In the genomic region with DNA sequence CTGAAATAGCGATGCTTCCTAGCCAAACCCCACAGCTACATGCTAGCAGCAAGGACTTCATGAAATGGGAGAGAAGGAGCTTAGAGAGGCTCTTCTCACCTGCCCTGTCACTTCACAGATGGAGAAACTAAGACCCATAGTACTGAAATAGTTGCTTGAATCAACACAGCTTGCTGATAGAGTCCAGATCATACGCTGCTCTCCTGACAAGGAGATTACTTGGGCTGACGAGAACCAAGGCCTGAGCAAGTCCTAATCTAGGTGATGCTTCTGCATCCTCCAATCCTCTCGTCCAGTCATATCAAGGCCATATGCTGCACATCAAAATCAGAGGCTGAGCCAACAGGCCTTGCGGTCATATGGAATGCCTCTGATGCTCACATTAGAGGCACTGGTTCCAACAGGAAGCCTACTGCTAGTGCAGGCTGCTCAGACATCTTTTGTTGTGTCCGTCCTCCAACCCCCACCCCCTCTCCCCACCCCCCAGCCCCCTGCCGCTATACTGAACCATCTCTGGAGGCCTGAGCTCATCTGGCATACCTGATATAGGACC, we compare ENCODE assay signal across 27 mouse cellular contexts.
DNase-seq lines count a peak whose midpoint lies in the region; ATAC-seq lines count a peak whose summit lies in the region.
"Had no signal": no experiment of that assay in that cellular context is flagged by ENCODE, and none has a peak within 500 bp of the region (broad histone marks: within the 10 kb centered on the region; RNA-seq: fewer than 3 reads in every experiment).

No protein-coding gene starts in this region.

- H3K36me3 ChIP-seq in heart, embryonic 14.5 days (ENCODE audit: control insufficient read depth, insufficient read depth, low read length): no peaks in the 10 kb centered on the region
- H3K36me3 ChIP-seq in heart, embryonic 11.5 days (ENCODE audit: control insufficient read depth, insufficient read depth, low read length): no peaks in the 10 kb centered on the region
- H3K36me3 ChIP-seq in liver, embryonic 11.5 days (ENCODE audit: control insufficient read depth, insufficient read depth, low read length): no peaks in the 10 kb centered on the region
- H3K36me3 ChIP-seq: embryonic facial prominence, embryonic 15.5 days; midbrain, embryonic 15.5 days; neural tube, embryonic 12.5 days had no signal

- no peak overlapping the region for H3K9ac ChIP-seq in heart, embryonic 14.5 days (ENCODE audit: low read length)
- H3K9ac ChIP-seq in heart, embryonic 11.5 days (ENCODE audit: low read depth, low read length): no peak overlapping the region
- H3K9ac ChIP-seq in liver, embryonic 11.5 days (ENCODE audit: low read depth, low read length): no peak overlapping the region
- H3K9ac ChIP-seq: embryonic facial prominence, embryonic 15.5 days; hindbrain, embryonic 14.5 days; liver, postnatal 0 days; midbrain, embryonic 15.5 days; neural tube, embryonic 12.5 days had no signal

- H3K4me1 ChIP-seq in heart, embryonic 14.5 days (ENCODE audit: control insufficient read depth in 2 of 2, insufficient read depth in 2 of 2, low read length in 2 of 2): peaks cover 26 to 30% of the 10 kb centered on the region in 2 experiments
- H3K4me1 ChIP-seq in heart, embryonic 11.5 days (ENCODE audit: control insufficient read depth, insufficient read depth, low read length): peaks cover 13% of the 10 kb centered on the region
- H3K4me1 ChIP-seq in liver, embryonic 11.5 days (replicated peaks; ENCODE audit: control insufficient read depth, insufficient read depth, low read length): no peaks in the 10 kb centered on the region
- H3K4me1 ChIP-seq: midbrain, embryonic 15.5 days; neural tube, embryonic 12.5 days had no signal

- no peaks in the 10 kb centered on the region for H3K9me3 ChIP-seq in heart, embryonic 14.5 days (ENCODE audit: control insufficient read depth, low read length)
- H3K9me3 ChIP-seq in heart, embryonic 11.5 days (replicated peaks; ENCODE audit: control insufficient read depth, low read length): no peaks in the 10 kb centered on the region
- H3K9me3 ChIP-seq in liver, embryonic 11.5 days (ENCODE audit: control insufficient read depth, low read length): no peaks in the 10 kb centered on the region
- H3K9me3 ChIP-seq: embryonic facial prominence, embryonic 15.5 days; midbrain, embryonic 15.5 days; neural tube, embryonic 12.5 days had no signal

- DNase-seq in embryo, embryonic 10 days (ENCODE audit: low spot score): peak; percentile 16
- DNase-seq in embryo, embryonic 10.5 days (ENCODE audit: low spot score): no peak
- DNase-seq in kidney, postnatal 10 days: peak; percentile 55
- no peak for DNase-seq in kidney, postnatal 25 days
- DNase-seq in liver, embryonic 11.5 days (ENCODE audit: low spot score): no peak
- DNase-seq: adrenal gland, adult 8-10 months; cerebellum, adult 11-12 months; cerebellum, postnatal 25 days; gastrocnemius, postnatal 10 days; heart, postnatal 4 days; liver, postnatal 0 days; retina, postnatal 1 day; right cerebral cortex, postnatal 25 days; spleen, adult 18-20 months; thymus, adult 18-20 months; thymus, postnatal 36 days had no signal

- H3K4me2 ChIP-seq in heart, embryonic 14.5 days (ENCODE audit: low read length): no peak overlapping the region
- H3K4me2 ChIP-seq in heart, embryonic 11.5 days: no peak overlapping the region
- H3K4me2 ChIP-seq in liver, embryonic 11.5 days: no peak overlapping the region
- H3K4me2 ChIP-seq: embryonic facial prominence, embryonic 15.5 days; hindbrain, embryonic 14.5 days; midbrain, embryonic 15.5 days; neural tube, embryonic 12.5 days had no signal

- WGBS in heart, embryonic 14.5 days: 48% methylated on average over 7 of the region's 7 CpGs
- 45% methylated on average over 7 of the region's 7 CpGs for WGBS in heart, embryonic 11.5 days (ENCODE audit: insufficient replicate concordance)
- WGBS in liver, embryonic 11.5 days: 62% methylated on average over 7 of the region's 7 CpGs

- H3K27me3 ChIP-seq in heart, embryonic 14.5 days (ENCODE audit: control insufficient read depth, insufficient read depth, low read length): no peaks in the 10 kb centered on the region
- no peaks in the 10 kb centered on the region for H3K27me3 ChIP-seq in heart, embryonic 11.5 days (ENCODE audit: control insufficient read depth, insufficient read depth, low read length)
- no peaks in the 10 kb centered on the region for H3K27me3 ChIP-seq in liver, embryonic 11.5 days (replicated peaks; ENCODE audit: control insufficient read depth, insufficient read depth, low read length)
- H3K27me3 ChIP-seq: embryonic facial prominence, embryonic 15.5 days; midbrain, embryonic 15.5 days; neural tube, embryonic 12.5 days had no signal

- H3K27ac ChIP-seq in heart, embryonic 14.5 days (replicated peaks in 1 of 2; ENCODE audit: control insufficient read depth in 1 of 2, insufficient read depth in 1 of 2, low read depth in 2 of 2, low read length in 2 of 2): peak overlapping the region; percentile 19 to 37; a peak in 1 of 4 replicates
- no peak overlapping the region for H3K27ac ChIP-seq in heart, embryonic 11.5 days (ENCODE audit: low read depth, low read length)
- H3K27ac ChIP-seq in liver, embryonic 11.5 days (ENCODE audit: low read depth, low read length): no peak overlapping the region
- H3K27ac ChIP-seq: embryonic facial prominence, embryonic 15.5 days; hindbrain, embryonic 14.5 days; macrophage; midbrain, embryonic 15.5 days; neural tube, embryonic 12.5 days had no signal

- H3K4me3 ChIP-seq in heart, embryonic 14.5 days (ENCODE audit: control insufficient read depth in 1 of 2, insufficient read depth in 1 of 2, low read depth in 1 of 2, low read length in 2 of 2): no peak overlapping the region
- no peak overlapping the region for H3K4me3 ChIP-seq in heart, embryonic 11.5 days (ENCODE audit: low read depth, low read length)
- H3K4me3 ChIP-seq in liver, embryonic 11.5 days (ENCODE audit: low read depth, low read length): no peak overlapping the region
- H3K4me3 ChIP-seq: embryonic facial prominence, embryonic 15.5 days; midbrain, embryonic 15.5 days; neural tube, embryonic 12.5 days had no signal

- ATAC-seq in heart, embryonic 14.5 days (ENCODE audit: insufficient number of reproducible peaks, insufficient read depth, low FRiP score, low read depth): 0 out of 2 replicates have a peak, but pooled peaks have one; percentile 45
- no peak for ATAC-seq in heart, embryonic 11.5 days (replicated peaks; ENCODE audit: insufficient number of reproducible peaks, low FRiP score, low TSS enrichment)
- no peak for ATAC-seq in liver, embryonic 11.5 days (replicated peaks; ENCODE audit: low FRiP score)
- ATAC-seq: activated CD4-positive, CD25-positive, alpha-beta regulatory T cell, adult 4 months; forebrain, embryonic 16.5 days; inflammation-experienced regulatory T-cells, adult 6 months; liver, postnatal 0 days; lung, postnatal 0 days; midbrain, embryonic 15.5 days had no signal

Comparison
In these comparisons a context has a peak if more than half of its experiments do, and no peak if none do; other contexts are left out.
1. DNase-seq: peak in embryo, embryonic 10 days (single experiment) and kidney, postnatal 10 days (single experiment); none in embryo, embryonic 10.5 days (single experiment), kidney, postnatal 25 days (0 of 2) and liver, embryonic 11.5 days (single experiment).
2. H3K27ac ChIP-seq: peak in heart, embryonic 14.5 days (2 of 2); none in heart, embryonic 11.5 days (single experiment) and liver, embryonic 11.5 days (single experiment).